Mouse (Mus musculus) forebrain, embryonic 14.5 days (tissue): ENCODE results near the gene Rap2b. TPM values are rescaled to one million over a fixed set of nuclear protein-coding genes. Genes with fewer than 3 reads are reported as not detected.

Source experiments
- ATAC-seq: fragments of 200-750 bp; cut with Nextera tagmentation; 2 replicates; pipeline ENCODE4 v1.8.0; 2017; ENCODE audit warnings: mild to moderate bottlenecking, moderate library complexity
- DNase-seq: peaks from one replicate; pipeline ENCODE4 v3.0.0-alpha.2; 2015; ENCODE audit warnings: low spot score
- H3K27ac ChIP-seq: fragments of 300-500 bp; sonication (generic); 2 replicates; pipeline ENCODE4 v1.5.1; 2014; ENCODE audit warnings: low read depth, mild to moderate bottlenecking, control low read depth, low read length, moderate library complexity
- H3K27me3 ChIP-seq: fragments of 300-500 bp; sonication (generic); replicated peaks from 2 replicates; pipeline ENCODE4 v1.6.1; 2014; ENCODE audit warnings: low read length, control low read depth, mixed read lengths; ENCODE audit not compliant: control insufficient read depth, insufficient read depth
- H3K36me3 ChIP-seq: fragments of 300-500 bp; sonication (generic); 2 replicates; pipeline ENCODE4 v1.6.1; 2014; ENCODE audit warnings: low read length, control low read depth; ENCODE audit not compliant: control insufficient read depth, insufficient read depth
- H3K4me1 ChIP-seq: fragments of 300-500 bp; sonication (generic); 2 replicates; pipeline ENCODE4 v1.6.1; 2014; ENCODE audit warnings: antibody characterized with exemption, low read length, control low read depth; ENCODE audit not compliant: control insufficient read depth, insufficient read depth
- H3K4me2 ChIP-seq: fragments of 300-500 bp; sonication (generic); 2 replicates; pipeline ENCODE4 v1.6.1; 2014; ENCODE audit warnings: mild to moderate bottlenecking, control low read depth, low read length
- H3K4me3 ChIP-seq: fragments of 300-500 bp; sonication (generic); 2 replicates; pipeline ENCODE4 v1.5.1; 2014; ENCODE audit warnings: low read depth, low read length, control low read depth
- H3K9ac ChIP-seq: fragments of 300-500 bp; sonication (generic); 2 replicates; pipeline ENCODE4 v1.6.1; 2014; ENCODE audit warnings: mild to moderate bottlenecking, low read length, control low read depth, moderate library complexity
- H3K9me3 ChIP-seq: fragments of 300-500 bp; sonication (generic); replicated peaks from 2 replicates; pipeline ENCODE4 v1.6.1; 2016; ENCODE audit warnings: low read length, control low read depth, mixed read lengths; ENCODE audit not compliant: control insufficient read depth
- WGBS: fragments of 180-500 bp; shearing (Covaris S2); extraction: QIAGEN DNeasy Blood & Tissue Kit; methylation state at CpG from one replicate; pipeline ENCODE4 v1.1.7; 2014; 5-methylcytosine and 5-hydroxymethylcytosine counted together
- polyA plus RNA-seq: library from polyadenylated mRNA; unstranded; fragments of >200 nt; fragmentation: Nextera tagmentation; extraction: Ambion mirVana; gene quantifications from 2 replicates; pipeline ENCODE4 v1.2.1, GENCODE M21; 2014

Rap2b gene
- polyA plus RNA-seq, 1 experiment from 2014 or later = 14.6 TPM

- DNase-seq (peak; percentile 7), ATAC-seq (peak; percentile 63; the same call in 1 of the 2 replicates)
- H3K9ac ChIP-seq = no peak overlapping the region
- no peaks in the 10 kb centered on the region for H3K36me3 ChIP-seq
- no peaks in the 10 kb centered on the region for H3K27me3 ChIP-seq
- no peaks in the 10 kb centered on the region for H3K4me1 ChIP-seq
- 68% methylated on average over 4 of the region's 4 CpGs for WGBS
- H3K4me2 ChIP-seq = no peak overlapping the region
- no peaks in the 10 kb centered on the region for H3K9me3 ChIP-seq
- H3K27ac ChIP-seq = no peak overlapping the region
- no peak overlapping the region for H3K4me3 ChIP-seq
Observed at GRCm38 (mm10) chr3:61348036-61348614, 13.3 kb upstream of the Rap2b start.

- Histone ChIP-seq H3K9me3 (no peaks in the 10 kb centered on the region), H3K4me3 (no peak overlapping the region), H3K9ac (no peak overlapping the region), H3K4me1 (no peaks in the 10 kb centered on the region), H3K36me3 (no peaks in the 10 kb centered on the region), H3K27me3 (no peaks in the 10 kb centered on the region), H3K27ac (no peak overlapping the region), H3K4me2 (no peak overlapping the region)
- ATAC-seq = no peak
- WGBS = 83% methylated on average over 1 of the region's 1 CpGs
- no peak for DNase-seq
Observed at GRCm38 (mm10) chr3:61349433-61349832, 12.0 kb upstream of the Rap2b start.

GRCm38 (mm10) chr3:61355464-61355863 lies 6.0 kb upstream of the Rap2b start:
- Histone ChIP-seq H3K4me3 (no peak overlapping the region), H3K4me2 (no peak overlapping the region), H3K36me3 (no peaks in the 10 kb centered on the region), H3K9me3 (no peaks in the 10 kb centered on the region), H3K9ac (no peak overlapping the region), H3K27ac (no peak overlapping the region), H3K4me1 (no peaks in the 10 kb centered on the region), H3K27me3 (no peaks in the 10 kb centered on the region)
- ATAC-seq (no peak), DNase-seq (no peak)
- 34% methylated on average over 1 of the region's 1 CpGs for WGBS

GRCm38 (mm10) chr3:61358107-61358506 lies 3.3 kb upstream of the Rap2b start:
- no peak overlapping the region for H3K4me3 ChIP-seq
- no peak overlapping the region for H3K9ac ChIP-seq
- DNase-seq = peak; percentile 87
- H3K27ac ChIP-seq = no peak overlapping the region
- H3K9me3 ChIP-seq = no peaks in the 10 kb centered on the region
- H3K36me3 ChIP-seq = no peaks in the 10 kb centered on the region
- H3K27me3 ChIP-seq = no peaks in the 10 kb centered on the region
- H3K4me1 ChIP-seq = no peaks in the 10 kb centered on the region
- no peak overlapping the region for H3K4me2 ChIP-seq
- WGBS = 33% methylated on average over 6 of the region's 6 CpGs
- peak; percentile 72 for ATAC-seq

GRCm38 (mm10) chr3:61358756-61359293 lies 2.6 kb upstream of the Rap2b start:
- ATAC-seq = no peak
- H3K4me2 ChIP-seq = no peak overlapping the region
- WGBS = 54% methylated on average over 7 of the region's 7 CpGs

DNA sequence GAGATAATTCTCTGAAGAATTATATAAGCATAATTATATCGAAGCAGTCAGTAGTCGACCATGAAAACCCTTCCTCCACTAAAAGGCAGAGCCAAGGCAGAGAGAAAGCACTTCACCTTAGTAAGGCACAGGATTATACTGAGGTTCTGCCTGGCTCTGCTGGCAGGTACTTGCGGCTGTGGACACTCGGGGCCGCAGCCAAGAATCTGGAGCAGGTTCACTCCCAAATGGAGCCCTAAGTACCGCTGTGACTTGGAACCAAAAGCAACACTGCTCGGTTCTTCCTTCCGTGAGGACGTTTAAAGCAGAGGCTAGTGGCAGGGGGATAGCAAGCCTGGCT lies 1.4 kb downstream of the Rap2b start:
- Histone ChIP-seq H3K4me2 (peak overlapping the region; percentile 87), H3K27me3 (no peaks in the 10 kb centered on the region), H3K9ac (peak overlapping the region; percentile 51), H3K4me3 (peak overlapping the region; percentile 88), H3K36me3 (no peaks in the 10 kb centered on the region), H3K4me1 (peaks cover 13% of the 10 kb centered on the region), H3K9me3 (no peaks in the 10 kb centered on the region), H3K27ac (peak overlapping the region; percentile 92)
- ATAC-seq (no peak), DNase-seq (no peak)
- WGBS = 6% methylated on average over 9 of the region's 9 CpGs

More at GRCm38 (mm10) chr3:61358756-61359293, 2.6 kb upstream of the Rap2b start:
- Histone ChIP-seq H3K9me3 (no peaks in the 10 kb centered on the region), H3K27me3 (no peaks in the 10 kb centered on the region), H3K9ac (no peak overlapping the region), H3K4me3 (no peak overlapping the region), H3K4me1 (no peaks in the 10 kb centered on the region), H3K27ac (no peak overlapping the region), H3K36me3 (no peaks in the 10 kb centered on the region)
- no peak for DNase-seq

GRCm38 (mm10) chr3:61363161-61363988 lies 1.9 kb downstream of the Rap2b start:
- H3K9ac ChIP-seq = peak overlapping the region; percentile 63
- no peaks in the 10 kb centered on the region for H3K36me3 ChIP-seq
- peak overlapping the region; percentile 87 for H3K4me2 ChIP-seq
- H3K27me3 ChIP-seq = no peaks in the 10 kb centered on the region
- peak; percentile 99 for DNase-seq
- H3K27ac ChIP-seq = peak overlapping the region; percentile 92
- H3K4me3 ChIP-seq = peak overlapping the region; percentile 88
- peaks cover 19% of the 10 kb centered on the region for H3K4me1 ChIP-seq
- ATAC-seq = peak; percentile 93
- under 1% methylated on average over 30 of the region's 30 CpGs for WGBS
- no peaks in the 10 kb centered on the region for H3K9me3 ChIP-seq

GRCm38 (mm10) chr3:61363989-61364660 lies 2.7 kb downstream of the Rap2b start:
- under 1% methylated on average over 50 of the region's 51 CpGs for WGBS

More at GRCm38 (mm10) chr3:61363989-61364660, 2.7 kb downstream of the Rap2b start:
- Histone ChIP-seq H3K9me3 (no peaks in the 10 kb centered on the region), H3K9ac (peak overlapping the region; percentile 90), H3K27ac (peak overlapping the region; percentile 92), H3K27me3 (no peaks in the 10 kb centered on the region), H3K4me1 (peaks cover 20% of the 10 kb centered on the region), H3K36me3 (no peaks in the 10 kb centered on the region), H3K4me2 (peak overlapping the region; percentile 87), H3K4me3 (peak overlapping the region; percentile 88)
- DNase-seq (peak; percentile 96), ATAC-seq (peak; percentile 91)
